Mouse (Mus musculus): ENCODE measurements around the gene Serpinb3b.
"Not testable (repeated sequence)": the region's sequence is repeated elsewhere in the genome, so short reads cannot be mapped to it uniquely, and the experiment has no call there.

The Serpinb3b gene

DNA sequence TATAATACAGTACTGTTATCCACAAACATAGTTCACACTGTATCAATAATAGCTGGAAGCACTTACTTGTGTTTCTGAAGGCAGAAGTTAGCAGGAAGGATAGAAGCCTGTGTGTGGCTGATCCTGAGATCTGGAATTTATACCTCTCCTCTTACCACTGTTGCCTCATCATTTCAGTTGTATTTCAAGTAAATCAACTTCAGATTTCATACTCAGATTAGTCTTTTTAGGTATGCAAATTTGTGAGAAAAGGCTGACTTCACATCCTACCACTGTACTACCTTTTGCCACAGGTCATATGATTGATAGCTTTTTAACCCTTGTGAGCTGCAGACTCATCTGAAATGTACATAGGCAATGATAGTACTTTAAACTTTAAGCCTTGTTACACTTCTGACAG lies at the start of gene Serpinb3b, which contains the start of gene Serpinb3c:
Gene Serpinb3b (minus strand): TSS at position 101 of the 400 bp plus-strand sequence.
Gene Serpinb3c (minus strand): TSS at position 111 of the 400 bp plus-strand sequence.
- not testable (repeated sequence) for DNase-seq

DNA sequence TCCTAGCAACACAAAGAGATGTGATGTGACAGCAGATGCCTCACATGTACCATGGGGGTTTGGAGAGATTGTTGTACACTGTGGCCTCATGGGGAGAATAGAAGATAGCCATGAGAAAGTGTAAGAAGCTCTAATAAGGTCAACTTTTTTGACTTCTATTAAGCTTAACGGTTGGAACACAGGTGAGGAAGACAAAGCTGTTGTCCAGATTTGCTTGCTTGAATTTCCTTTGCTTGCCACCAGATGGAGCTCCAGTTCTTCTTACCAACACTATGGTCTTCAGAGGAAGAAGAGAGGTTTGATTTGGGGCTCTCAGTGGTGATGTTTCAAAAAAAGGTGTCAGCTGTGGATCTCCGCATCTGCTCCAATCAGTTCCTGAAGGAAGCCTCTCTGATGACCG lies 35.0 kb downstream of the Serpinb3b start:
- DNase-seq, result not testable (repeated sequence)

DNA sequence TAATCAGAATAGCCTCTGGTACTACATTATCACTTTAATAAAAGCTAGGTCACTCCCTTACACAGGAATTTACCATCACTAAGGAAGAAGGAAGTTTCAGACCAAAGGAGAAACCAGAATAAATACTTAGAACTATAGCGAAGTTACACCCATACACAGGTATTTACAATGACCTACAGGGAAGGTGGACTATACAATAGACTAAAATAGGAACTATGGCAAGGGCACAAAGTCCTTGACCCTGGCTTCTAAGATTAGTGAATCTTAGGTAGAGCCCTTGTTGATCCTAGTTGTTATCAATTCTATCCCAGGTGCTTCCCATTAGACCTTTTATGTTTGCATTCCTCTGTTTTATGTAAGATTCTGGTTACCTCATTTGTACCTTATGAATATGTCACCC lies 60.9 kb downstream of the Serpinb3b start:
- not testable (repeated sequence) for DNase-seq

DNA sequence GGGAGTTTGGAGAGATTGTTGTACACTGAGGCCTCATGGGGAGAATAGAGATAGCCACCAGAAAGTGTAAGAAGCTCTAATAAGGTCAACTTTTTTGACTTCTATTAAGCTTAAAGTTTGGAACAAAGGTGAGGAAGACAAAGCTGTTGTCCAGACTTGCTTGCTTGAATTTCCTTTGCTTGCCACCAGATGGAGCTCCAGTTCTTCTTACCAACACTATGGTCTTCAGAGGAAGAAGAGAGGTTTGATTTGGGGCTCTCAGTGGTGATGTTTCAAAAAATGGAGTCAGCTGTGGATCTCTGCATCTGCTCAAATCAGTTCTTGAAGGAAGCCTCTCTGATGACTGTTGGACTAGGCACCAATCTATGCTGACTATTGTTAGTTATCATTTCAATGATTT lies 150.7 kb downstream of the Serpinb3b start:
- not testable (repeated sequence) for DNase-seq

Measured in cerebellum, adult 11-12 months (tissue).